Mouse (Mus musculus) gastrocnemius, postnatal 10 days (tissue): Measurements from ENCODE around the gene Smagp. TPM values are rescaled to one million over a fixed set of nuclear protein-coding genes. Genes with fewer than 3 reads are reported as not detected.
A peak's percentile ranks its signal among the peaks of the same experiment; 100 is the strongest.

Experiments used
- DNase-seq: peaks from one replicate; pipeline ENCODE4 v3.0.0; 2021; ENCODE audit warnings: mixed read lengths
- total RNA-seq, 2 experiments: library from RNA; stranded (reverse); gene quantifications; 2 replicates each; pipeline ENCODE4 v1.2.3; 2021

The Smagp gene
- total RNA-seq, 2 experiments from 2014 or later: 6.5 to 8.6 TPM

GRCm38 (mm10) chr15:100665411-100666218 is 28.9 kb upstream of the Smagp start:
- no peak for DNase-seq

- DNase-seq: no peak
These were observed 28.1 kb upstream of the Smagp start for GRCm38 (mm10) chr15:100664813-100665274.

DNA sequence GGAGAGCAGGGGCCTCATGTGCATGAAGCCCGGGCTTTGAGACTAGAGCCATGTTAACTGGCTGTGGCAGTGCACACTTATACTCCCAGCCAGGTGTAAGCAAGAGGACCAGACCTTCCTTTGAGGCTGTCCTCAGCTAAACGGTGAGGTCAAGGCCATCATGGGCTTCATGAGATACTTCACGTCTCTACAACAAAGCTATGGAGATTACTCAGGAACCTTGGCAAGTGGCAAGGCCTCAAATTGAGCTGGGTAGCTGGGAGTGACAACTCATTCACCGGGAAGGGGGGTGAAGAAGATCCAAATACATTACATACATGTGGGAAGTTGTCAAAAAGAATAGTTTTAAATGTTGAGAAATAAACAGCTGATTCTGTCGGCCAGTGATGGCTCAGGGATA is 24.1 kb upstream of the Smagp start:
- DNase-seq: no peak

GRCm38 (mm10) chr15:100660306-100660705 is 23.6 kb upstream of the Smagp start:
- DNase-seq: peak; percentile 49

DNA sequence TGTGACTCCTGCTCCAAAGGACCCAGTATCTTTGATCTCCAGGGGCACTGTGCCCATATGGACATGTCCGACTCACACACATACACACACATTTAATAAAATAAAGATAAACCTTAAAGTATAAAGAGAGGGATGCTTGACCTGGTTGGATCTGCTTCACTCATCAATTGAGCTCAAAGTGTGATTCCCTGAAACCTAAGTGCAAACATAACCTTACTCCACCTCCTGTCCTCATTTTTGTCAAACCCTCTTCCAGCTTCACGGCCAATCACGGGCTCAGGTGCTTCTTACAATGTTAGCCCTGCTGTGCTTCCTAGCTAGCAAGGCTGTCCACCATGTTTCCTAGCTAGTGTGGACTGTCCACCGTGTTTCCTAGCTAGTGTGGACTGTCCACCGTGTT is 18.5 kb upstream of the Smagp start:
- no peak for DNase-seq

DNA sequence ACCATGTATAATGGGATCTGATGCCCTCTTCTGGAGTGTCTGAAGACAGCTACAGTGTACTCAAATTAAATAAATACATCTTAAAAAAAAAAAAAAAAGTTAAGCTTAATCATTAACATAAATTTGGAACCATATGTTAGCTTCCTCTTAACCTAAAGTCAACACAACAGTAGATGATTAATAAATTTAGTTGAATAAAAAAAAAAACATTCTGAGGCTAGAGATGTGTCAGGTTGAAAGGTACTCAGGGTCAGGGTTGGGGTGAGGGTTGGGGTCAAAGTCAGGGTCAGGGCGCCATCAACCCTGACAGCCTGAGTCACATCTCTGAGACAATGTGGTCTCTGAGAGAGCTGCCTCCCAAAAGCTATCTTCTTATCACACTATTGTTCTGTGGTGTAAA is 17.5 kb upstream of the Smagp start:
- no peak for DNase-seq

GRCm38 (mm10) chr15:100651610-100652009 is 14.9 kb upstream of the Smagp start:
- no peak for DNase-seq

DNA sequence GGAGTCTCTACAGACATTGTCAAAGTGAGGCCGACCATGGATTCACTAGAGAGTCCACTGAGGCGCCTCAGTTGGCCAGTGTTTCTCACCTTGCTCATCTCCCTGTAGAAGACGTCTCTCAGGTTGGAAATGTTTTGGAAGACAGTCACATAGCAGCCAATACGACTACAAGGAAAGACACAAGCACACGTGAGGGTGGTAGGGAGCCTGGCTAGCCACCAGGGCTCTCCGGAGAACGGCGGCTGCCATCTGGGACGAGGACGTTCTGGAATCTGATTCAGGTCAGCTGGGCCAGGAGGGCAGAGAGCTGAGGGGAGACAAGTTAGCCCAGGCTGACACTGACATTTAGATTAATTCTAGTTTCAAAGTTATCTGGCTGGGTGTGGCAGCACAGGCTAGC is 13.4 kb upstream of the Smagp start:
- DNase-seq: no peak

GRCm38 (mm10) chr15:100646161-100646560 is 9.4 kb upstream of the Smagp start:
- no peak for DNase-seq

DNA sequence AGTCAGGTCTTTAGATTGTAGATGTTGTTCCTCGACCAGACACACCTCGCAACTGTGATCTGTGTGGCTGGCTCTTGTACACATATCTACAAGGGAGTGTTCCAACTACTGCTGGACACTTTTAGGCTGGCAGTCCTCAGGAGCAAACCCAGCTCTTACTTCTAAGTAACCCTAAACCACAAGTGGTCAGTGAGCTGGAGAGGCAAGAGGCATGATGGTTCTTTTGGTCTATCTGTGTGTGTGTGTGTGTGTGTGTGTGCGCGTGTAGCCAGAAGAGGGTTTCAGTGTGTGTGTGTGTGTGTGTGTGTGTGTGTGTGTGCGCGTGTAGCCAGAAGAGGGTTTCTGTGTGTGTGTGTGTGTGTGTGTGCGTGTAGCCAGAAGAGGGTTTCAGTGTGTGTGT is 5.7 kb upstream of the Smagp start:
- DNase-seq: no peak

DNA sequence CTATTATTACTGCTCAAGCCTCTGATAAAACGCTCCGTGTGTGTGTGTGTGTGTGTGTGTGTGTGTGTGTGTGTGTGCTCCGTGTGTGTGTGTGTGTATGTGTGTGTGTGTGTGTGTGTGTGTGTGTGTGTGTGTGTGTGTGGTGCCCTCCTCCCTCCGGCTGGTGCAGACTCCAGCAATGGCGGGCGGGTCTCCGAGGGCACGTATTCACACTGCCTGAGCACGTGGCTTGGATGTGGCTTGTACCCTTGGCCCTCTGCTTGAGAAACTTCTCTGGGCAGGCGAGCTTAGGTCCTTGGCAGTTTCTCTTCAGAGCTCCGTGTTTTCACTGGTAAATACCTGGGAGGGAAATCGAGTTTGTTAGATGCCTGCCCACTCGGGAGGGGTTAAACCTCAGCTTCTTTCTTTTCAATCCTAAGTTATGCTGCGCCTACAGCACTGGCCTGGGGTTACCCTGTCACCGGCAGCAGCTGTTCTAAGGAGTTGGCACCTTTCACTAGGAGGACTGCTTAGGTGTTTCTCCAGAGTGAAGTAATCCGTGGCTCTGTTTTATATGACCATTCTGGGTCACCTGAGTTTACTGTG is 4.6 kb upstream of the Smagp start:
- no peak for DNase-seq

- no peak for DNase-seq
These were observed 3.4 kb upstream of the Smagp start for GRCm38 (mm10) chr15:100639972-100640750.

- no peak for DNase-seq
These were observed 921 bp upstream of the Smagp start for GRCm38 (mm10) chr15:100637661-100638060.

- no peak for DNase-seq
These were observed 692 bp downstream of the Smagp start for GRCm38 (mm10) chr15:100635851-100636645.

GRCm38 (mm10) chr15:100635239-100635638 is 1.5 kb downstream of the Smagp start:
- no peak for DNase-seq

GRCm38 (mm10) chr15:100633341-100633740 is 3.4 kb downstream of the Smagp start:
- DNase-seq: no peak

- no peak for DNase-seq
These were observed 4.4 kb downstream of the Smagp start for GRCm38 (mm10) chr15:100632323-100632722.

DNA sequence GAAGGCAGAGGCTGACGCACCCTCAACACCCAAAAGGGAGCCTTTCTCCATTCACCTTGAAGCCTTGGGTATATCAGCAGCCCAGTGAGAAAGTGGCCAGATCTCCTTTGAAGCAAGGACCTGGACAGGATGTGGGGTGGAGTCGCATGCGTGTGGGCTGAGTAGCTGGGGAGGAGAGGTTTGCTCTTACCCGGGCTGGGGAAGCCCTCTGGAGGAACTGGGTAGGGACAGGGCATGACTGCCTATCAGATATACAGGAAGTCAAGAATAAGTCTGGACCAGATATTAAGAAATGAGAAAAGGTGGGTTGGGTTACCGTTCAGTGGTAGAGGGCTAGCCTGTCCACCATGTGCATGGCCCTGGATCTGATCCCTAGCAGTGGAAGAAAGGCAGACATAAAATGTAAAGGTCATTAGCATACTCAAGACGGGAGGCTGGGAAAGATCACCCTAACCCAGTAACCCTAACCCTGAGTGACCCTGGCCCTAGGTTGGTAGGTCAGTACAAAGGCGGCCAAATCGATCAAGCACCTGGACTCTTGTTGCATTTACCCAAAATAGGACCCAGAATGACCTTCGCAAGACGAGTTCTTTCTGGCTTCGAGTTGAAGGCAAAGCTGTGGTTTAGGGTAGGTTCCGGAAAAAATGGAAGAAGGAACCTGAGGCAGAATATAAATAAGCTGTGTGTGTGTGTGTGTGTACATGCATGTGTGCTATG is 5.1 kb downstream of the Smagp start:
- no peak for DNase-seq

- no peak for DNase-seq
These were observed 6.6 kb downstream of the Smagp start for GRCm38 (mm10) chr15:100630126-100630525.

- DNase-seq: no peak
These were observed 7.9 kb downstream of the Smagp start for GRCm38 (mm10) chr15:100628797-100629196.

GRCm38 (mm10) chr15:100627774-100628370 is 8.9 kb downstream of the Smagp start:
- no peak for DNase-seq
